Mouse (Mus musculus) left cerebral cortex, postnatal 4 days (tissue): Measurements from ENCODE around the gene Hsh2d. TPM values are rescaled to one million over a fixed set of nuclear protein-coding genes. Genes with fewer than 3 reads are reported as not detected.

Experiments
- DNase-seq: peaks from one replicate; pipeline ENCODE4 v3.0.0-alpha.2; 2022
- intact Hi-C: fragments of 180-260 bp; cut with DNase I; formaldehyde crosslinking; loops from one replicate; pipeline ENCODE4 v1.15.1; 2025
- total RNA-seq, 2 experiments: library from RNA; stranded (reverse); gene quantifications; 2 replicates each; pipeline ENCODE4 v1.2.3; 2021

Gene Hsh2d
- total RNA-seq, 2 experiments from 2014 or later: not detected

DNA sequence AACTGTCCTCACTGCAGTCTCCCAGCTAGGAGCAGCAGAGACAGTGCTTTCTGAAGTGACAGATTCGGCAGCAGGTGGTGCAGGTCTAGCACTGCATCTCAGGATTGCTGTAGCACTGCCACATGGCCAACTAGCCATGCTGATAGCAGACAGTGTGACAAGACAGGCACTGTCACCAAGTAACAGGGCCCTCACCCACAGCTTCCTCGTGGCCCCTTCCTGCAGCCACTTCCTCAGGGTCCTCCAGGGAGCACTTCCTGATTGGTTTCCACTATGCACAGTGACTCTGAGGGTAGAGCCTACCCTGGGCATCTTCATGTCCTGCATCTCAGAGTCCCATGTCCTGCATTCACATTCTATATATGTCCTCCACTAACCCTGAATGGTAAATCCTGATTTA lies 55.2 kb downstream of the Hsh2d start:
- DNase-seq: no peak
- intact Hi-C loops: no loop called here

Other genes with a start within 250 kb of the Hsh2d start
- gene Zfp961, start 238.6 kb upstream of the Hsh2d start, total RNA-seq: 10 to 100 TPM; 16.8 to 18.6 TPM
- gene Cyp4f18, start 180.0 kb upstream of the Hsh2d start, total RNA-seq: under 1 TPM in 1 of 2 experiments, not detected in 1; 0.48 TPM
- not detected for gene Olfr372, start 148.4 kb upstream of the Hsh2d start, total RNA-seq
- gene Olfr373, start 106.5 kb upstream of the Hsh2d start, total RNA-seq: not detected
- gene Olfr374, start 82.6 kb upstream of the Hsh2d start, total RNA-seq: under 1 TPM in 1 of 2 experiments, not detected in 1; 0.04 TPM
- gene Tpm4, start 54.7 kb upstream of the Hsh2d start, total RNA-seq: 10 to 100 TPM; 74.1 to 78.5 TPM
- gene Rab8a, start 28.4 kb upstream of the Hsh2d start, total RNA-seq: 10 to 100 TPM; 49.6 to 55.4 TPM
- under 1 TPM in 1 of 2 experiments, not detected in 1; 0.16 TPM for gene Cib3, start 23.2 kb downstream of the Hsh2d start, total RNA-seq
- not detected for gene Gm11034, start 24.0 kb downstream of the Hsh2d start, total RNA-seq
- gene Fam32a, start 30.1 kb downstream of the Hsh2d start, total RNA-seq: 10 to 100 TPM; 71.3 to 76.4 TPM
- 100 to 1,000 TPM; 155 to 161 TPM for gene Ap1m1, start 50.4 kb downstream of the Hsh2d start, total RNA-seq
- 10 to 100 TPM; 18.5 to 19.4 TPM for gene Gm10282, start 115.6 kb downstream of the Hsh2d start, total RNA-seq
- gene Klf2, start 129.4 kb downstream of the Hsh2d start, total RNA-seq: 10 to 100 TPM; 13.1 to 15.1 TPM
- 10 to 100 TPM; 83.1 to 87.6 TPM for gene Eps15l1, start 231.8 kb downstream of the Hsh2d start, total RNA-seq